Mouse (Mus musculus): Measurements from ENCODE around the gene Acvr1.
A peak's percentile ranks its signal among the peaks of the same experiment; 100 is the strongest.

Gene Acvr1

GRCm38 (mm10) chr2:58567066-58567810, at the start of gene Acvr1, which contains the start of gene Upp2:
Gene Acvr1, minus strand, starts transcription at chr2:58567157.
Gene Upp2, plus strand, starts transcription at chr2:58567298.
- peak; percentile 89 for ATAC-seq (ENCODE audit: insufficient number of reproducible peaks, low FRiP score, low TSS enrichment)

GRCm38 (mm10) chr2:58615766-58616165, 48.8 kb upstream of the Acvr1 start:
- 0 out of 2 replicates have a peak, but pooled peaks have one; percentile 34 for ATAC-seq (ENCODE audit: insufficient number of reproducible peaks, low FRiP score, low TSS enrichment)

DNA sequence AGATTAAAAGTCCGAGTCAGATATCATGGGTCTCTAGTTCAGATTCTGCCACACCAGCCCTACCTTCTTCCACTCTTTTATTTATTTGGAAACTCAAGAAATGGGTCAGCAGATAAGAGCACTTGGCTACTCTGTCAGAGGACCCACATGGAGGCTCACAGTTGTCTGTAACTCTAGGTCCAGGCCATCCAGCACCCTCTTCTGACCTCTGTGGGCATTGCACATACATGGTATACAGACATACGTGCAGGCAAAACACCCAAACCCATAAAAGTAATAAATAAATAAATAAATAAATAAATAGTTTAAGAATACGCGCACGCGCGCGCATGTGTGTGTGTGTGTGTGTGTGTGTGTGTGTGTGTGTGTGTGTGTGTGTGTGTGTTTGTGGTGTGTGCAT, 47.9 kb upstream of the Acvr1 start:
- no peak for ATAC-seq (ENCODE audit: insufficient number of reproducible peaks, low FRiP score, low TSS enrichment)

- ATAC-seq (ENCODE audit: insufficient number of reproducible peaks, low FRiP score, low TSS enrichment) = 0 out of 2 replicates have a peak, but pooled peaks have one; percentile 57
These were observed 46.8 kb upstream of the Acvr1 start for GRCm38 (mm10) chr2:58613720-58614119.

- ATAC-seq (ENCODE audit: insufficient number of reproducible peaks, low FRiP score, low TSS enrichment) = no peak
These were observed 37.8 kb upstream of the Acvr1 start for GRCm38 (mm10) chr2:58604791-58605190.

DNA sequence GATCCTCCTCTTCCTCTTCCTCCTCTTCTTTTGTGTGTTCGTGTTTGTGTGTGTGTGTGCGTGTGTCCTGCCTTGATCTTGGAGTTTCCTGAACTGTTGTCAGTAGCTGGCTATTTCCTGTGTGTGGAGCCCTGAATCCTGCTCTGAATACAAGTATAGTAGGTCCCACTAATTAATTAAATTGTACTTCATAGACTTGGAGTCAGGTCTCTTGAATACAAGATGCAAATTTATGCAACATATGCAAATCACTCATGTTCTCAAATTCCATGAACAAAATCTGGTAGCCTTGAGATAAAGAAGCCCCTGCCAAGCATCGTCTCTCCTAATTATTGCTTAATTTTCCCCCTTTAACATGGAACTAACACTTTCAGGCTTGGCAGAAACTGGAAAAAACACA, 36.4 kb upstream of the Acvr1 start:
- no peak for ATAC-seq (ENCODE audit: insufficient number of reproducible peaks, low FRiP score, low TSS enrichment)

GRCm38 (mm10) chr2:58601382-58601781, 34.4 kb upstream of the Acvr1 start:
- no peak for ATAC-seq (ENCODE audit: insufficient number of reproducible peaks, low FRiP score, low TSS enrichment)

GRCm38 (mm10) chr2:58599639-58600038, 32.7 kb upstream of the Acvr1 start:
- no peak for ATAC-seq (ENCODE audit: insufficient number of reproducible peaks, low FRiP score, low TSS enrichment)

DNA sequence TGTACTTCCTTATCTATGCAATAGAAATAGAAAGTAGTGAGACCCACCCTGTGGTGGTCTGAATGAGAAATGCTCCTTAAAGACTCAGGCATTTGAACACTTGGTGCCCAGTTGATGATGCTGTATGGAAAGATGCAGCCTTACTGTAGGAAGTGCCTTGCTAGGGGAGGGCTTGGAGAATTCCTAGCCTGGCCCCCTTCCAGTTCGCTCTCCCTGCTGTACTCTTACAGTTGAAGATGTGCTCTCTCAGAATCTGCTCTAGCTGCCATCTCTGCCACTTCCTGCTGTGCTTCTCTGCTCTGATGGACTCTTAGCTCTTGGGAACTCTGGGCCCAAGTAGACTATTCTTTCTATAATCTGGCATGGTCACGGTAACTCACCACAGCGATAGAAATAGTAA, 30.6 kb upstream of the Acvr1 start:
- peak; percentile 22; the same call in 1 of the 2 replicates for ATAC-seq (ENCODE audit: insufficient number of reproducible peaks, low FRiP score, low TSS enrichment)

DNA sequence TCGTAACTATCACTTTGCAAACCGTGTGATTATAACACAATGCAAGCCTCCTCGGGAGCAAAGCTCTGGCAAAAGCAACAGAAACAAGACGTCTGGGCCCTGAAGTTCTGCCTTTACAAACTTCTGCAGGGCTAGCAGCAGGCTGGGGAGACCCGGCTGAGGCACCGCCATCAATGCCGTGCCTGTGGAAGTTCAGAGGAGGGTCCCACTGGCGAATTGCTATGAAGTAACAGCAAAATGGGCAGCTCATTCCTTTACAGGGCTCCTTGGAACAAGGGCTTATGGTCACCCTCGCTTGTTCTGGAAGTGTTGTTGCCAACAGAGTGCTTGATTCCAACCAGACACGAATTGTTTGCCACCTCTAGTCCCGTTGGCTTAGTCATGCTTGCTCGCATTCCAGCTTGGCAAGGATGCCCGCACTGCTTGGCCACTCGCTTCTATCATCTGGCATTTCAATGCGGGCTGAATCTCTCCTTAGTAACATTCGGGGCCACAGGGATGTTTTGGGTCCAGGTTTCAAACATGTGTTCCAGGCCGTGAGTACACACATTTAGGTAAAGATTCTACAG, 29.9 kb upstream of the Acvr1 start:
- peak; percentile 96 for ATAC-seq (ENCODE audit: insufficient number of reproducible peaks, low FRiP score, low TSS enrichment)

DNA sequence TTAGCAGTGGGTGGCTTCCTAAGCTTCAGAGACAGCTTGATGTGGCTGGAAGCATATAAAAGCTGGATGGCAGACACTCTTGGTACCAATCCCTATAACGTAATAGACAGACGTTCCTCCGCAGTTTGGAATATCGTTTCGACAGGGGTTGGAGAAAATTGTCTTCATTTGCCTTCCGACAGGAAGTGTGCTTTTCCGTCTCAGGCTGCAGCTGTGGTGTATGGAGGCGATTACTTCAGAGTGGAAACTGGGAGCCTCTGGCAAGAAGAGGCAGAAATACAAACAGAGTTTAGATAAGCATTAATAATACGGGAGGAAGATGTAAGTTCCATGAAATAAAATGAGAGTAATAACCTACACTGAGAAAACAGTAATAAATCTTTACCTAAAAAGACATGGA, 28.4 kb upstream of the Acvr1 start:
- ATAC-seq (ENCODE audit: insufficient number of reproducible peaks, low FRiP score, low TSS enrichment) = no peak

DNA sequence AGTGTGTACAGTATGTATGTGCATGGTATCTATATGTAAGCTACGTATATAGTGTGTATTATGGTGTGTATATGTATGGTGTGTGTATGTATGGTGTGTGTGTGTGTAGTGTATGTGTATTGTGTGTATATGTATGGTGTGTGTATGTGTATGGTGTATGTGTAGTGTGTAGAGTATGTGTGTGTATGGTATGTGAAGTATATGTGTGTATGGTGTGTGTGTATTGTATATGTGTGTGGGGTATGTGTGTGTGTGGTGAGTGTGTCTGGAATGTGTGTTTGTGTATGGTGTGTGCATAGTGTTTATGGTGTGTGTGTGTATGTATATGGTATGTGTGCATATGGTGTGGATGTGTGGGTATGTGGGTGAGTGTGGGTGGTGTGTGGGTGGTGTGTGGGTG, 23.1 kb upstream of the Acvr1 start:
- ATAC-seq (ENCODE audit: insufficient number of reproducible peaks, low FRiP score, low TSS enrichment) = no peak; the same call in 1 of the 2 replicates

GRCm38 (mm10) chr2:58589637-58590036, 22.7 kb upstream of the Acvr1 start:
- ATAC-seq (ENCODE audit: insufficient number of reproducible peaks, low FRiP score, low TSS enrichment) = no peak

DNA sequence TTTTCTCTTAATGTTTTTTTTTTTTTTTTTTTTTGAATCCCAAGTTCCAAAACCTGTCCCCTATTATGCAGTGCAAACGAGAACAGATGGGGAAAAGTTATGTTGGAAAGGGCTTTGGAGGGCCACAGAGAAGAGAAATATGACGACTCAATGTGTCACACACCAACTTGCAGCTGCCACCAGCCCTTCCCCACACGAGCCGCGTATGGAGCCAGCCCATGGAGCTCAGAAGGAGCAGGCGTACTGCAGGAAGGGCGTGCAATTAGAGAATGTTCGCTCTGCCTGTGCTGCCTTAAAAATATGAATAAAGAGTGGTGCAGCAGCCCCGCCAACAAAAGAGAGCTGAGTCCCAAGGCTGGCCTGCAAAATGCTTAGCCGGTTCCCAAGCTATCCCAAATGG, 19.4 kb upstream of the Acvr1 start:
- no peak for ATAC-seq (ENCODE audit: insufficient number of reproducible peaks, low FRiP score, low TSS enrichment)

GRCm38 (mm10) chr2:58574167-58574566, 7.2 kb upstream of the Acvr1 start:
- ATAC-seq (ENCODE audit: insufficient number of reproducible peaks, low FRiP score, low TSS enrichment) = no peak

DNA sequence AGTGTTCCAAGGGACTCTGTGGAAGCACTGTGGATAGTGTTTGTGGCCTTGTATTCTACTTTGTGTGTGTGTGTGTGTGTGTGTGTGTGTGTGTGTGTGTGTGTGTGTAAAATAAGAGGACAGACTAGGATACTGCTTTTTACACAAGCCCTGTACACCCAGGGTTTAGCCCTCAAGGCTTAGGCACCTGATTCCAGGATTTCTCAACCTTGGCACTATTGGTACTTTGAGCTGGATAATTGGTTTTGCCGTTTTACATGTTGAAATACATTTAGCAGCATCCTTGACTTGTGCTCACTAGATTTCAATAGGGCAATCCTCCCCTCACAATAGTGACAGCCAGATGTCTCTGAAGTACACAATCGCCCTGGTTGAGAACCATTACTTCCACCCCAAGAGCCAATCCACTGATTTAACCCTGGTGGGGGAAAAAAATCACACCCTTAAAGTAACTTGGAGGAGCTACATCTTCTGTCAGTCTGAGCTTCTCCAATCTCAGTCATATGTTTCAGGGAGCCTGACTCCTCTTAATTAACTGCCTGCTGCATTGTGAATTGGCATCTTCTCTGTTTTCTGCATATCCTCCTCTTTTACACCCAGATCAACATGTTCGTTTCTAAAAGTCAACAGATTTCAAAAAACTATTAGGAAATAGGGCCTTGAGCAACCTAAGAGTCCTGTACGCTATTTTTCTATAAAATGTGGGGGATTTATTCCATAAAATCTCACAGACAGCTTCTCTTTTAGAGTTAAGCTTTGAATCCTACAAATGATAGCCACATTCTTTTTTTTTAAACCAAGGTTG, 2.1 kb upstream of the Acvr1 start:
- ATAC-seq (ENCODE audit: insufficient number of reproducible peaks, low FRiP score, low TSS enrichment) = no peak

GRCm38 (mm10) chr2:58567866-58568719, 1.1 kb upstream of the Acvr1 start:
- no peak for ATAC-seq (ENCODE audit: insufficient number of reproducible peaks, low FRiP score, low TSS enrichment)

GRCm38 (mm10) chr2:58566410-58567065, 419 bp downstream of the Acvr1 start:
- ATAC-seq (ENCODE audit: insufficient number of reproducible peaks, low FRiP score, low TSS enrichment) = peak; percentile 29

DNA sequence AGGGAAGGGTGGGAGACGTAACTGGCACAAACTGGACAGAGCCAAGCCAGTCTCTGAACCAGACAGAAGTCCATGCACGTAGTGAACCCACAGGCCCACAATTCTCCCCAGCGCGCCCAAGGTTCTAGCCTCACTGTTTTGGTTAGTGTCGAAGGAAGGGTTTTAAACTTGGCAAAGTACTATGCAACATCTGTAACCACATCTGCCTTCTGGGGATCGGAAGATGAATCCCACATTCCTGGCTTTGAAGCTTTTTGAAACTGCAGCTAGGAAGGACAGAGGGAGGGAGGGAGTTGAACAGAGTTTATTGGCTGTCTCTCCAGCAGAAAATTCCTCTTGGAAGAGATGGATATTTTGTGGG, 928 bp downstream of the Acvr1 start:
- ATAC-seq (ENCODE audit: insufficient number of reproducible peaks, low FRiP score, low TSS enrichment) = no peak

- ATAC-seq (ENCODE audit: insufficient number of reproducible peaks, low FRiP score, low TSS enrichment) = no peak
These were observed 1.7 kb downstream of the Acvr1 start for GRCm38 (mm10) chr2:58565267-58565666.

Measured in cerebellum, adult (tissue).